Mouse (Mus musculus) stomach, embryonic 14.5 days (tissue): ENCODE data around the gene Cd2. TPM values are rescaled to one million over a fixed set of nuclear protein-coding genes. Genes with fewer than 3 reads are reported as not detected.

Experiments used
- ATAC-seq: fragments of 200-750 bp; cut with Nextera tagmentation; 2 replicates; pipeline ENCODE4 v1.8.0; 2017; ENCODE audit warnings: low read depth, moderate TSS enrichment; ENCODE audit not compliant: insufficient number of reproducible peaks, insufficient read depth, low FRiP score
- H3K27ac ChIP-seq: fragments of 300-500 bp; sonication (generic); 2 replicates; pipeline ENCODE4 v1.5.1; 2014; ENCODE audit warnings: mild to moderate bottlenecking, low read length, moderate library complexity, mixed read lengths
- H3K27me3 ChIP-seq: fragments of 300-500 bp; sonication (generic); 2 replicates; pipeline ENCODE4 v1.6.1; 2014; ENCODE audit warnings: low read length, control low read depth, mixed read lengths; ENCODE audit not compliant: control insufficient read depth, insufficient read depth
- H3K36me3 ChIP-seq: fragments of 300-500 bp; sonication (generic); 2 replicates; pipeline ENCODE4 v1.6.1; 2014; ENCODE audit warnings: mild to moderate bottlenecking, control low read depth, low read length, moderate library complexity, mixed read lengths; ENCODE audit not compliant: control insufficient read depth, insufficient read depth
- H3K4me1 ChIP-seq: fragments of 300-500 bp; sonication (generic); 2 replicates; pipeline ENCODE4 v1.6.1; 2014; ENCODE audit warnings: low read length, control low read depth, mixed read lengths; ENCODE audit not compliant: control insufficient read depth, insufficient read depth
- H3K4me2 ChIP-seq: fragments of 300-500 bp; sonication (generic); replicated peaks from 2 replicates; pipeline ENCODE4 v1.6.1; 2014; ENCODE audit warnings: low read depth, low read length, control low read depth
- H3K4me3 ChIP-seq: fragments of 300-500 bp; sonication (generic); 2 replicates; pipeline ENCODE4 v1.5.1; 2014; ENCODE audit warnings: low read depth, low read length, control low read depth
- H3K9ac ChIP-seq: fragments of 300-500 bp; sonication (generic); replicated peaks from 2 replicates; pipeline ENCODE4 v1.6.1; 2014; ENCODE audit warnings: low read depth, mild to moderate bottlenecking, control low read depth, low read length, moderate library complexity, mixed read lengths
- H3K9me3 ChIP-seq: fragments of 300-500 bp; sonication (generic); 2 replicates; pipeline ENCODE4 v1.6.1; 2016; ENCODE audit warnings: low read depth, low read length, control low read depth; ENCODE audit not compliant: control insufficient read depth
- WGBS: fragments of 180-500 bp; shearing (Covaris S2); extraction: QIAGEN DNeasy Blood & Tissue Kit; methylation state at CpG from one replicate; pipeline ENCODE4 v1.1.7; 2014; 5-methylcytosine and 5-hydroxymethylcytosine counted together
- polyA plus RNA-seq: library from polyadenylated mRNA; unstranded; fragments of >200 nt; fragmentation: Nextera tagmentation; extraction: Ambion mirVana; gene quantifications from 2 replicates; pipeline ENCODE4 v1.2.1, GENCODE M21; 2014

Gene Cd2
- polyA plus RNA-seq, 1 experiment from 2014 or later = not detected

DNA sequence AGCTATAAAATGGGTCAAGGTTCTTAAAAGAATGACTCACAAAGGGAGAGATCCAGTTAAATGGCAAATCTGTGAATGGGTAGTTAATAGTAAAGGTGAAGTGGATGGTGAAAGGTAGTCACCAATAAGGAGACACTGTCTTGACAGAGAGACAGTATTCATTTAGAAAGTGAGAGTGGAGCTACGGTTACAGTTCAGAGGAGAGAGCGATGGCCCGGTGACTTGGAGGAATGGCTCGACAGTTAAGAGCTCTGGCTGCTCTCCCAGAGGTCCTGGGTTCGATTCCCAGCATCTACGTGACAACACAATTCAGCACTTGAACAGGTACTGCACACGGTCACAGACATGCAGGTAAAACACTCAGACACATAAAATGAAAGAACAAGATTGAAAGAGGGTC is 2.3 kb upstream of the Cd2 start:
- Histone ChIP-seq H3K4me2 (no peak overlapping the region), H3K27ac (no peak overlapping the region), H3K9ac (no peak overlapping the region), H3K4me1 (no peaks in the 10 kb centered on the region), H3K9me3 (no peaks in the 10 kb centered on the region), H3K27me3 (no peaks in the 10 kb centered on the region), H3K36me3 (no peaks in the 10 kb centered on the region), H3K4me3 (no peak overlapping the region)
- no peak for ATAC-seq
- WGBS = 88% methylated on average over 7 of the region's 7 CpGs

DNA sequence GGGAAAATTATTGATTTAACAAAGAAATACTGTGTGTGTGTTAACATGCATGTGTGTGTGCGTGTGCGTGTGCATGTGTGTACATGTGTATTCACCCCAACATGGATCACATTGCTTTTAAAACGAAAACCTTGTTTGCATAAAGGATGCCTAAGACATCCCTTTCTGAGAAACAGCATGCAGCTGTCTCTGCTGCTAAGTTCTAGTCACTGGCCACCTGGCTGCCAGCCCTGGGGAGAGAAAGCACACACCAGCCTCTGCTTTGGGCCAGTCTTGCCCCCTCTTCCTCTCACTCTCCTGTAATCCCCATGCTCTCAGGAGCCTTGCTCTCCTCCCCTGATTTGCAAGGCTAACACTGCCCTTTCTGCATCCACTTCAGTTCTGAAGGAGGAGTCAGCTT is 1.7 kb upstream of the Cd2 start:
- Histone ChIP-seq H3K4me3 (no peak overlapping the region), H3K27ac (no peak overlapping the region), H3K36me3 (no peaks in the 10 kb centered on the region), H3K9ac (no peak overlapping the region), H3K4me2 (no peak overlapping the region), H3K9me3 (no peaks in the 10 kb centered on the region), H3K27me3 (no peaks in the 10 kb centered on the region), H3K4me1 (no peaks in the 10 kb centered on the region)
- WGBS = 84% methylated on average over 3 of the region's 3 CpGs
- ATAC-seq = no peak

DNA sequence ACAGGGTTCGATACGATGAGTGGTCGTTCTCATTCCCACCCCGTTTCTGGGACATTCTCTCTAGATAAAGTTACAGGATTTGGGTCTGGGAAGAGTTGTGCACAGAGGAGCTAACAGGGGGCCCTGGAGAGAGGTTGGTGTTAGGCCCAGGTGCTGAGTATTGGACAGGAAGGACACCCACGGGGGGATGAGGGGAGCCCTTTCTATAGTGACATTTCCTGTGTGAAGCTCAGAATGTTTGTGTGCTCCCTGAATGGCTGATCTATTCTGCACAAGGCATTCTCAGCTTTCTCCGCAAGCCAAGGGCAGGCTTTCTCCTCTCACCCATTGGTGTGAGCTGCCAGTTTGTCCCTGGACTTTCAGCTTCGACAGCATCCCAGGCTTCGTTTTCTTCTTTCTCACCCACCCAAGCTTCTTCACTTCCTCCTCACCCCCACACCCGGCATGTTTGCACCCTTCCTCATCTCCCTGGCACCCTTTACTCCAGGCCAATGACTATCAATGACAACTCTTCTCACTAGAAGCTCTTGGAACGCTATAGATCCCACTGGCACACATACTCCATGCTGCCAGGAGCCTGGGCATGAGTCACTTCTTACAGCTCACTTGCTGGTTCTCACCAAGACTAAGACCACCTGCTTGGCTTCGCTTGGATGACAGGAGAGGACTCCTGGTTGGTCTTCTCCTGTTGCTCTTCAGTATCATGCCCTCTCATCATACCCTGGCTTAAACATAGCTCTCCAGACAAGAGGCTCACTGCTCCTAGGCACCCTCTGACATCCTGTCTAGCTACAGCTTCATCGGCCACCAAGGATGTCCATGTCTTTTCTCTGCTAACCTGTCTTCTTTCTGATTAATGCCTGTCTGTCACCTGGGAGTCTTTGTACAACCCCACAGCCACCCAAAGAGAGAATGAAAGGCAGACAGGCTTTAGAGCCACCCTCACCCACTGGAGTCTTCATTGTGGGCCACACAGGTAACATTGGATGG is 1.1 kb downstream of the Cd2 start:
- Histone ChIP-seq H3K9me3 (no peaks in the 10 kb centered on the region), H3K4me2 (no peak overlapping the region), H3K4me1 (no peaks in the 10 kb centered on the region), H3K9ac (no peak overlapping the region), H3K36me3 (no peaks in the 10 kb centered on the region), H3K27ac (no peak overlapping the region), H3K4me3 (no peak overlapping the region), H3K27me3 (no peaks in the 10 kb centered on the region)
- 84% methylated on average over 12 of the region's 12 CpGs for WGBS
- no peak for ATAC-seq

DNA sequence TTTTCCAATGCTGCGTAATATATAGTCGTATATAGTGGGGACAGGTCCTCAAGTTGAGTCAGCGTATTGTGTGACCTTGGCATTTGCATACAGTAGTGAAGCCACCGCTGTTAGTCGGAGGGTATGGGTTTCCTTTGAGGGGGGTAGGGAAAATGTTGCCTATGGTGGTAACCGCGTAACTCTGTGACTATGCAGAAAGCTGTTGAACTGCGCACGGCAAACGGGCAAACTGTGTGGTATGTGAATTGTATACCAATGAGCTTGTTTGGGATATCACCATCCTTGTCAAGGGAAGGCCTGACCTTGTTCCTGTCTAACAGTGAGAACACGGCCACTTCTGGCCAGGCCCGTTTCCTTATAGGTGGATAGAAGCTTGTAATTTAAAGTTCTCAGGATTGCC is 1.9 kb downstream of the Cd2 start:
- Histone ChIP-seq H3K27ac (no peak overlapping the region), H3K4me1 (peaks cover under 1% of the 10 kb centered on the region; the same call in 1 of the 2 replicates), H3K9ac (no peak overlapping the region), H3K27me3 (no peaks in the 10 kb centered on the region), H3K9me3 (no peaks in the 10 kb centered on the region), H3K4me2 (no peak overlapping the region), H3K4me3 (no peak overlapping the region), H3K36me3 (no peaks in the 10 kb centered on the region)
- ATAC-seq = no peak
- 87% methylated on average over 12 of the region's 12 CpGs for WGBS

DNA sequence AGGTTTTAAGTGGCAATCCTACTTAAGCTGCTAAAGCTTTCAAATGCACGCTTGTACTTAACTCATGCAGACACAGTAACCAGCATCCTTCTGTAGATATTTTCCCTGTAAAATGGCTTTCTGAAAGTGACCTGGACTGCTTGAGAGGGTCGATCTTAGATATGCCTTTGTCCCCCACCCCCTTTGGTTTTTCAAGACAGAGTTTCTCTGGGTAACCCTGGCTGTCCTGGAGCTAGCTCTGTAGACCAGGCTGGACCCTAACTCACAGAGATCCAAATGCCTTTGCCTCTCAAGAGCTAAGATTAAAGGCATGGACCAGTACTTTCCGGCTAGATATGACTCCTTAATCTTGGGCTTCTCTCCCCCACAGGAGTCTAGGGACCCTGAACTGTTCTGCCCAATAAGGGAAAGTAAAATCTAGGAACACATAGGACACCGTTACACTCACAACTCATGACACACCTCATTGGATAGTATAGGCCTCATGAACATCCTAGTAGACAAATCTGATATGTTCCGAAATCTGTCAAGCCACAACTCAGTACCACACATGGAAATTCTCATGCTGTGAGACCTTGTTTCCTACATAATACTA is 2.6 kb downstream of the Cd2 start:
- ATAC-seq = no peak
- no peak overlapping the region for H3K27ac ChIP-seq
- WGBS = 88% methylated on average over 5 of the region's 5 CpGs
- peaks cover 6% of the 10 kb centered on the region; the same call in 1 of the 2 replicates for H3K4me1 ChIP-seq
- no peaks in the 10 kb centered on the region for H3K36me3 ChIP-seq
- H3K4me2 ChIP-seq = no peak overlapping the region
- no peak overlapping the region for H3K9ac ChIP-seq
- H3K27me3 ChIP-seq = no peaks in the 10 kb centered on the region
- H3K4me3 ChIP-seq = no peak overlapping the region
- no peaks in the 10 kb centered on the region for H3K9me3 ChIP-seq

DNA sequence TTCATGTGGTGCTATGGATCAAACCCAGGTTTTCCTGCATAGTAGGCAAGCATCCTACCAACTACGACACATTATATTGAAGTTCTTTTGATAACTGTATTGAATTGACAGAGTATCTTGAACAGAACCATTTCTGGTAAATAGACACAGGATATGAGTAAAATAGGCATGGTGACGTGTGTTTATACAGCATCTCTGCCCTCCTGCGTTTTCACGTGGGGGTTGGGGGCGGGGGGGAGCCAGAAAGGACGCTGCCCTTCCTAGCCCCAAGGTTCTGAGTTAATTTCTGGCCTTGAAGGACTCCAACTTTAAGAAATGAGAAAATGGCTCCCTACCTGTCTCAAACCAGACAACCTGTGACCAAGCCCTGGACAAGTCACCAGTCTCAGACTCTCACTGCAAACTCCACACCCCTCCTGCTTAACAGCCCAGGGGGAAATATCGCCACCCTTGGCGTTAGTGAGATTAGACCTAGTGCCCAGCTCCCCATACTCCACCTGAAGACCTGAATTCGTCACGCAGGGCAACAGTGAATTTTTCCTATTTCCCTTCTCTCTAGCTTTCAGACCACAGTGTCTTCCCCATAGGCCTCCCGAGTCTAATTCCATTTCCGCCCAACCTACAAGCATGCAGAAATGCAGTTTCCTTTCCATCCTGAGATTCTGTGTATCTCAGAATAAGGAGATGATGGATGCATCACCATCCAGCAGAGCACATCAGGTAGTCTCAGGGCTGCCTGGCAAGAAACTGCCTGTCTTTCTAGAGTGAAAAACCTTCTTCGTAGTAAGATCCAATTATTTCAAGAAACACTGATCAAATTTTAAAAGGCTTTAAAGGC is 3.7 kb downstream of the Cd2 start:
- H3K4me3 ChIP-seq = no peak overlapping the region
- H3K4me2 ChIP-seq = no peak overlapping the region
- H3K4me1 ChIP-seq = peaks cover 6% of the 10 kb centered on the region; the same call in 1 of the 2 replicates
- no peaks in the 10 kb centered on the region for H3K9me3 ChIP-seq
- 87% methylated on average over 13 of the region's 13 CpGs for WGBS
- H3K27me3 ChIP-seq = no peaks in the 10 kb centered on the region
- no peak for ATAC-seq
- no peak overlapping the region for H3K27ac ChIP-seq
- no peaks in the 10 kb centered on the region for H3K36me3 ChIP-seq
- H3K9ac ChIP-seq = no peak overlapping the region

DNA sequence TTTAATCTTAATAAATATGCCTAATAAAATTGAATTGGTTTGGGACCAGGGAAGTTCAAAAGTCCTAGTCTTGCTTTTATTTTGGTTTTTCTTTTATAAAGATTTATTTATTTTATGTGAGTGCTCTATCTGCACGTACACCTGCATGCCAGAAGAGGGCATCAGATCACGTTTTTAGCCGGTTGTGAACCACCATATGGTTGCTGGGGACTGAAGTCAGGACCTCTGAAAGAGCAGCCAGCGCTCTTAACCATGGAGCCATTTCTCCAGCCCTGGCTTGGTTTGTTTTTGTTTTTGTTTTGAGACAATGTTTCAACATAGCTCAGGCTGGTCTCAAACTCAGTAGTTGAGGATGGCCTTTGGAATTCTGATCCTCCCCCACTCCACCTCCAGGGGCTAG is 4.3 kb downstream of the Cd2 start:
- Histone ChIP-seq H3K9ac (no peak overlapping the region), H3K36me3 (no peaks in the 10 kb centered on the region)
- 78% methylated on average over 4 of the region's 4 CpGs for WGBS

DNA sequence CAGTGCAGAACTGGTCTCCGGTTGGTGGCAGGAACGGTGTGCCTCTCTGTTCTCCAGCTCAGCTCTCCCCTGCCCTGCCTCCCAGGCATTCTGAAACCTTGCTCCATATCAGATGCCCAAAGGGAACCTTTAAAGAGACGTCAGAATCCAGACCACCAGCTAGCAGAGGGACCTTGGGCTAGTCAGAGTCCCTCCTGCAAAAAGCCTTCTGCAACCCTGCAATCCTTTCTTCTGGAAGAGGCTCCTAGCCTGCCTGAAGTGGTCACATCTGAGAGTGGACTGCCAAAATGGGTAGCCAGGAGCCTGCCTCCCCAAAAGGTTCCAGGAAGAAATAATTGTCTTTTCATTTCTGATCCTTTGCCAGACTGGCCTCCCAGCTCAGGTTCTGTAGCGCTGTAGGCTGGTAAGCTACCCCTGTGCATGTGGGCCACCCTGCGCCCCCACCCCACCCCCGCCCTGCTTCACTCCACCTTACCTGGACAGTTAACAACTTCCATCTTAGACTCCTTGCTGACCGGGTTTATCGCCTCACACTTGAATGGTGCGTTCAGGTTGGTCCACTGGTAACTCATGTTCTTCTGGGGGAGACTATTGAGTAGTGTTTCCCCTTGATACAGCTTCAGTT is 5.1 kb downstream of the Cd2 start:
- Histone ChIP-seq H3K9ac (no peak overlapping the region), H3K4me3 (no peak overlapping the region), H3K27ac (no peak overlapping the region), H3K9me3 (no peaks in the 10 kb centered on the region), H3K27me3 (no peaks in the 10 kb centered on the region), H3K36me3 (no peaks in the 10 kb centered on the region), H3K4me2 (no peak overlapping the region), H3K4me1 (peaks cover 6% of the 10 kb centered on the region; the same call in 1 of the 2 replicates)
- WGBS = 89% methylated on average over 9 of the region's 9 CpGs
- no peak for ATAC-seq

More for the DNA sequence above, 4.3 kb downstream of the Cd2 start:
- Histone ChIP-seq H3K27ac (no peak overlapping the region), H3K27me3 (no peaks in the 10 kb centered on the region), H3K4me3 (no peak overlapping the region), H3K4me1 (peaks cover 6% of the 10 kb centered on the region; the same call in 1 of the 2 replicates), H3K4me2 (no peak overlapping the region), H3K9me3 (no peaks in the 10 kb centered on the region)
- ATAC-seq = no peak
